Mouse (Mus musculus) retina, embryonic 14.5 days (tissue): ENCODE measurements around the gene Fam89b.

ENCODE experiments used
- DNase-seq: peaks from one replicate; pipeline ENCODE4 v3.0.0-alpha.2; 2015; ENCODE audit warnings: low spot score

Fam89b gene

GRCm38 (mm10) chr19:5729444-5729815 lies at the start of gene Fam89b:
Fam89b (minus strand) TSS chr19:5729653.
- peak; percentile 90 for DNase-seq

- no peak for DNase-seq
Measured at GRCm38 (mm10) chr19:5778312-5778711, 48.9 kb upstream of the Fam89b start.

GRCm38 (mm10) chr19:5777387-5778032 lies 48.1 kb upstream of the Fam89b start:
- DNase-seq = no peak

- DNase-seq = peak; percentile 93
Measured at GRCm38 (mm10) chr19:5770925-5771860, 41.7 kb upstream of the Fam89b start, which contains the start of gene Scyl1. Scyl1 (minus strand) TSS chr19:5771419.

GRCm38 (mm10) chr19:5770311-5770710 lies 40.9 kb upstream of the Fam89b start:
- DNase-seq = no peak

GRCm38 (mm10) chr19:5767271-5767670 lies 37.8 kb upstream of the Fam89b start:
- DNase-seq = no peak

- no peak for DNase-seq
Measured at GRCm38 (mm10) chr19:5763163-5763562, 33.7 kb upstream of the Fam89b start.

GRCm38 (mm10) chr19:5758878-5759403 lies 29.5 kb upstream of the Fam89b start:
- DNase-seq = no peak

GRCm38 (mm10) chr19:5756991-5757636 lies 27.7 kb upstream of the Fam89b start:
- no peak for DNase-seq

GRCm38 (mm10) chr19:5756321-5756985 lies 27.0 kb upstream of the Fam89b start:
- no peak for DNase-seq

- DNase-seq = no peak
Measured at GRCm38 (mm10) chr19:5751742-5752141, 22.3 kb upstream of the Fam89b start.

GRCm38 (mm10) chr19:5750951-5751350 lies 21.5 kb upstream of the Fam89b start:
- no peak for DNase-seq

GRCm38 (mm10) chr19:5749476-5749875 lies 20.0 kb upstream of the Fam89b start:
- no peak for DNase-seq

GRCm38 (mm10) chr19:5746907-5747363 lies 17.5 kb upstream of the Fam89b start:
- no peak for DNase-seq

GRCm38 (mm10) chr19:5745756-5746710 lies 16.6 kb upstream of the Fam89b start:
- no peak for DNase-seq

GRCm38 (mm10) chr19:5743576-5743975 lies 14.1 kb upstream of the Fam89b start:
- DNase-seq = no peak

- DNase-seq = no peak
Measured at GRCm38 (mm10) chr19:5742241-5742641, 12.8 kb upstream of the Fam89b start.

- DNase-seq = peak; percentile 60
Measured at GRCm38 (mm10) chr19:5741641-5742240, 12.3 kb upstream of the Fam89b start.

- DNase-seq = no peak
Measured at GRCm38 (mm10) chr19:5740320-5741317, 11.2 kb upstream of the Fam89b start, which contains the start of gene Ltbp3. Ltbp3 (plus strand) TSS chr19:5740904.
